Mouse (Mus musculus) bone marrow, adult 2 months (tissue): ENCODE measurements around the gene Sgk1.

Experiments
- CTCF ChIP-seq: fragments of 200-500 bp; IDR thresholded peaks from 2 replicates; pipeline ENCODE4 v1.5.1; 2011; ENCODE audit warnings: low read length, control low read depth; ENCODE audit not compliant: control insufficient read depth, insufficient read depth
- POLR2A ChIP-seq: fragments of 200-500 bp; IDR thresholded peaks from 2 replicates; pipeline ENCODE4 v1.6.1; 2011; ENCODE audit warnings: low read depth, mild to moderate bottlenecking, control low read depth, low read length, borderline replicate concordance; ENCODE audit not compliant: control insufficient read depth

DNA sequence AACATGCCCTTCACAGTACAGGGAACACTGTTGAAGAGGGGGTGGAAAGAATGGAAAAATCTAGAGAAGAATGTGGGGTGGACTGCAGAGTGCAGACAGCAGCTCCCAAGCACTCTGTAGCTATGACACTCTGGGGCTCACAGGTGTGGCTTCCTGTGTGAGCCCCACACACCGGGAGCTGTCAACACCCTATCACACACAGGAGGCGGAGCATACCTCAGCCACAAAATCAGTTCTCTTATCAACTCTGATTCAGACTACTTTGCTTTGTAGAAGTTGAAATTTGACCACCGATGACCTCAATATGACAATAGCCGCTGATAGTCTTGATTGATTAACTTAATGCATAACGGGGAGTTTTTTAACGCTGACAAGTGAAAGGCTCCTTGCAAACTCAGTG, 93.4 kb downstream of the Sgk1 start:
- TF ChIP-seq CTCF (no peak), POLR2A (no peak)
